Mouse (Mus musculus) lung, embryonic 15.5 days (tissue): Measurements from ENCODE around the gene Map4k5. TPM values are rescaled to one million over a fixed set of nuclear protein-coding genes. Genes with fewer than 3 reads are reported as not detected.
A peak's percentile ranks its signal among the peaks of the same experiment; 100 is the strongest.

Experiments
- ATAC-seq: fragments of 200-750 bp; cut with Nextera tagmentation; 2 replicates; pipeline ENCODE4 v1.8.0; 2017; ENCODE audit warnings: moderate number of reproducible peaks, borderline replicate concordance; ENCODE audit not compliant: low FRiP score, low TSS enrichment; ENCODE audit errors: extremely low read depth
- H3K27ac ChIP-seq: fragments of 300-500 bp; sonication (generic); 2 replicates; pipeline ENCODE4 v1.5.1; 2015; ENCODE audit warnings: moderate library complexity, mild to moderate bottlenecking, inconsistent platforms
- H3K27me3 ChIP-seq: fragments of 300-500 bp; sonication (generic); 2 replicates; pipeline ENCODE4 v1.6.1; 2015; ENCODE audit warnings: inconsistent platforms
- H3K36me3 ChIP-seq: fragments of 300-500 bp; sonication (generic); 2 replicates; pipeline ENCODE4 v1.6.1; 2015; ENCODE audit warnings: inconsistent platforms
- H3K4me1 ChIP-seq: fragments of 300-500 bp; sonication (generic); 2 replicates; pipeline ENCODE4 v1.6.1; 2015; ENCODE audit warnings: inconsistent platforms
- H3K4me2 ChIP-seq: fragments of 300-500 bp; sonication (generic); 2 replicates; pipeline ENCODE4 v1.6.1; 2015; ENCODE audit warnings: inconsistent platforms, mild to moderate bottlenecking, moderate library complexity
- H3K4me3 ChIP-seq: fragments of 300-500 bp; sonication (generic); 2 replicates; pipeline ENCODE4 v1.5.1; 2015; ENCODE audit warnings: mild to moderate bottlenecking, inconsistent platforms
- H3K9ac ChIP-seq: fragments of 300-500 bp; sonication (generic); 2 replicates; pipeline ENCODE4 v1.6.1; 2015; ENCODE audit warnings: inconsistent platforms
- H3K9me3 ChIP-seq: fragments of 300-500 bp; sonication (generic); 2 replicates; pipeline ENCODE4 v1.6.1; 2016; ENCODE audit warnings: inconsistent platforms
- WGBS: fragments of 180-500 bp; shearing (Covaris S2); methylation state at CpG from one replicate; pipeline ENCODE4 v1.1.7; 2015; 5-methylcytosine and 5-hydroxymethylcytosine counted together
- polyA plus RNA-seq: library from polyadenylated mRNA; unstranded; fragments of >200 nt; fragmentation: Nextera tagmentation; extraction: Ambion mirVana; gene quantifications from 2 replicates; pipeline ENCODE4 v1.2.1, GENCODE M21; 2015

Gene Map4k5
- polyA plus RNA-seq, 1 experiment from 2014 or later: 35.6 TPM

DNA sequence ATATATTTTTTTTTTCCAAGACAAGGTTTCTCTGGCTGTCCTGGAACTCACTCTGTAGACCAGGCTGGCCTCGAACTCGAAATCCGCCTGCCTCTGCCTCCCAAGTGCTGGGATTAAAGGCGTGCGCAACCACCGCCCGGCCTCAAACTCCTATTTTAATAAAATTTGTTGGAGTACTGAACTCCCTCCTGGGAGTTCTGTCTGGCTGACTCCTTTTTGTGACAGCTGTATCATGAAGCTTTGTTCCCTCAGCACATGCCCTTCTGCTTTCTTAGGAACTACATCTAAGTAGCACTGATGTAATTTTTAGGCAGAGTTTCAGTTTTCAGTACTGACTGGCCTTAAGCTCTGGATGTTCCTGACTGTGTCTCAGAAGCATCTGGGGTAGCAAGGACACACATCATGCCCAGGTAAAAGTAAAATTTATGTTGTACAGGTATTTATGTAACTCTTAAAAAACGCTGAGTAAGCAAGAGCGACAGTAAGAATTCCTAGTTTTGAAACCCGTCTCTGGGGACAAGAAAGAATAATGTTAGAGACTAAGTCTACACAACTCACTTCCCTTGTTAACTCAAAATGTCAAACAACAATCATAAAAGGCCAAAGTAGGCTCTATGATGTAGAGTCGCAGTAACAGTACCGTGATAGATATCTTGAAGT is 37.2 kb downstream of the Map4k5 start:
- Histone ChIP-seq H3K4me2 (no peak overlapping the region), H3K27ac (no peak overlapping the region), H3K4me3 (no peak overlapping the region), H3K27me3 (no peaks in the 10 kb centered on the region), H3K36me3 (peaks cover 22% of the 10 kb centered on the region), H3K9me3 (no peaks in the 10 kb centered on the region), H3K4me1 (no peaks in the 10 kb centered on the region), H3K9ac (no peak overlapping the region)
- ATAC-seq: no peak
- WGBS: 94% methylated on average over 12 of the region's 12 CpGs

DNA sequence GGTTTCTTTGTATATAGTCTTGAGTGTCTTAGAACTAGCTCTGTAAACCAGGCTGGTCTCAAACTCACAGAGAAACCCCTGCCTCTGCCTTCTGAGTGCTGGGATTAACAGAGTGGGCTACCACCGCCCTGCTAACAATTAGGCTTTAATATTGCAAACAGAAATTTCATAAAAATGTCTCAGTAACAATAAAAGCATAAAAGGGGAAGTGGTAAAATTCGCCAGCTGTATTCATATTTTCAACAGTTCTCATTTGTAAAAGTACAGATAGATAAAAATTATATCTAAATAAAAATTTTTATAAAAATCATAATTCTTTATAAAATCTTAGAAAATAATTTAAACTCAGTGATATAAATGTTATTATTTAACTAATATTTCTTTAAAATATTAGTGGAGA is 39.1 kb downstream of the Map4k5 start:
- no peak for ATAC-seq
- Histone ChIP-seq H3K27me3 (no peaks in the 10 kb centered on the region), H3K27ac (no peak overlapping the region), H3K4me2 (no peak overlapping the region), H3K9me3 (no peaks in the 10 kb centered on the region), H3K4me1 (no peaks in the 10 kb centered on the region), H3K4me3 (no peak overlapping the region), H3K36me3 (peaks cover 27% of the 10 kb centered on the region), H3K9ac (no peak overlapping the region)
- WGBS: 87% methylated on average over 2 of the region's 2 CpGs

GRCm38 (mm10) chr12:69853387-69853786 is 39.6 kb downstream of the Map4k5 start:
- no peak for ATAC-seq
- H3K9me3 ChIP-seq: no peaks in the 10 kb centered on the region
- H3K27ac ChIP-seq: no peak overlapping the region
- H3K36me3 ChIP-seq: peaks cover 29% of the 10 kb centered on the region
- no peaks in the 10 kb centered on the region for H3K4me1 ChIP-seq
- H3K4me2 ChIP-seq: no peak overlapping the region
- H3K27me3 ChIP-seq: no peaks in the 10 kb centered on the region
- H3K4me3 ChIP-seq: no peak overlapping the region
- no peak overlapping the region for H3K9ac ChIP-seq
- WGBS: 86% methylated on average over 11 of the region's 11 CpGs

DNA sequence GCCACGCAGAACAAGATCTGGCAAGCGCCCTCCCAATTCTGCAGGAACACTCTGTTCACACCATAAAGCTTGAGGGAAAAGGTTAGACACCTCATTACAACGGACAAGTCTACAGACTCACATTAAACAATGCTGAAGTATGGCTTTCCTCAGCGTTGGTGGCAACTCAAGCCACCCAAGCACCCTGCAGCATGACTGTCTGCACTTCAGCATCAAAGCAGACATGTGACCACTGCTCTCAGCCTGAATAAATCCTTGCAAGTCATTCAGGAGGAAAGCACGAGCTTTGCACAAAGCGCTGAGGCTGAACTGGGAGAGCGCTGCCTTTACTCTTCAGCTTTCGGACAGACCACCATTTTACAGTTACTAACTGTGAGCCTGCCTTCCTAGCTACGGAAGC is 40.7 kb downstream of the Map4k5 start:
- Histone ChIP-seq H3K27ac (no peak overlapping the region), H3K27me3 (no peaks in the 10 kb centered on the region), H3K36me3 (peaks cover 34% of the 10 kb centered on the region), H3K4me3 (no peak overlapping the region), H3K9me3 (no peaks in the 10 kb centered on the region), H3K4me1 (no peaks in the 10 kb centered on the region), H3K9ac (no peak overlapping the region), H3K4me2 (no peak overlapping the region)
- no peak for ATAC-seq
- WGBS: 80% methylated on average over 9 of the region's 9 CpGs

- no peak overlapping the region for H3K27ac ChIP-seq
- H3K9ac ChIP-seq: no peak overlapping the region
- WGBS: 78% methylated on average over 12 of the region's 12 CpGs
- no peaks in the 10 kb centered on the region for H3K27me3 ChIP-seq
- H3K36me3 ChIP-seq: peaks cover 47% of the 10 kb centered on the region
- no peak overlapping the region for H3K4me3 ChIP-seq
- H3K9me3 ChIP-seq: no peaks in the 10 kb centered on the region
- no peaks in the 10 kb centered on the region for H3K4me1 ChIP-seq
- H3K4me2 ChIP-seq: no peak overlapping the region
- ATAC-seq: no peak
Observed at GRCm38 (mm10) chr12:69848083-69848878, 44.7 kb downstream of the Map4k5 start.

DNA sequence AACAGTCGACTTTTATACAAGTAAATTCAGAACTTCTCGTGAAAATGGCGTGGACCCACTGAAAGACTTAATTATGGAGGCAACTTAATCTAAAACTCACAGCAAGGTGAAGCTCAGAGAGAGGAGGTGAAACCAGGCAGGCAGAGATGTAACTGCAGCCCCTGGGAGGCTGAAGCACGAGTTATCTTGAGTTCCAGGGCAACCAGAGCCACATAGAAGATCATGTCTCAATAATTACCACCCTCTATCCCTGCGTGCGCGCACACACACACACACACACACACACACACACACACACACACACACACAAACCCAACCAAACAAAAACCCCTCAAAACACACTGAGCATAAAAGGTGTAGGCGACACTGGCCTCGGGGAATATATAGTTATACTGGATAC is 46.5 kb downstream of the Map4k5 start:
- 85% methylated on average over 9 of the region's 9 CpGs for WGBS
- Histone ChIP-seq H3K27ac (no peak overlapping the region), H3K9ac (no peak overlapping the region), H3K9me3 (no peaks in the 10 kb centered on the region), H3K4me2 (no peak overlapping the region), H3K27me3 (no peaks in the 10 kb centered on the region), H3K4me1 (no peaks in the 10 kb centered on the region), H3K36me3 (peaks cover 46% of the 10 kb centered on the region), H3K4me3 (no peak overlapping the region)
- no peak for ATAC-seq

DNA sequence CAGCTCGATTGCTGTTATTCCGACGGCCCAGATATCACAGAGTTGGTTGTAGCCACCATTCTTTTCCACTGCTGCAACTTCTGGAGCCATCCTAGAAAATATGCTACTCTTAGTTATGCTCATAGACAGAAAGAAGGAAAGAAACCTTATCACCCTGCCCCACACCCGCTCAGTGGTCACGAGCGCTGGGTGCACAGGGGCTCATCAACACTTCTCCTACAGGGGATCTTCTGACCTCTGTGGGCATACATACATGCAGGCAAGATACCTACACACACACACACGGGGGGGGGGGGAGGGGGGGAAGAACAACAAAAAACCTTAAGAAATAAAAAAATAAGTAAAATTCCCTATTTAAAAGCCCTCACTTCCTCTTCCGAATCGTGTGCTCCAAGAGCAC is 47.3 kb downstream of the Map4k5 start:
- no peak for ATAC-seq
- no peak overlapping the region for H3K4me2 ChIP-seq
- H3K9me3 ChIP-seq: no peaks in the 10 kb centered on the region
- H3K27me3 ChIP-seq: no peaks in the 10 kb centered on the region
- no peaks in the 10 kb centered on the region for H3K4me1 ChIP-seq
- H3K27ac ChIP-seq: no peak overlapping the region
- H3K4me3 ChIP-seq: no peak overlapping the region
- no peak overlapping the region for H3K9ac ChIP-seq
- H3K36me3 ChIP-seq: peaks cover 45% of the 10 kb centered on the region
- 87% methylated on average over 9 of the region's 9 CpGs for WGBS

DNA sequence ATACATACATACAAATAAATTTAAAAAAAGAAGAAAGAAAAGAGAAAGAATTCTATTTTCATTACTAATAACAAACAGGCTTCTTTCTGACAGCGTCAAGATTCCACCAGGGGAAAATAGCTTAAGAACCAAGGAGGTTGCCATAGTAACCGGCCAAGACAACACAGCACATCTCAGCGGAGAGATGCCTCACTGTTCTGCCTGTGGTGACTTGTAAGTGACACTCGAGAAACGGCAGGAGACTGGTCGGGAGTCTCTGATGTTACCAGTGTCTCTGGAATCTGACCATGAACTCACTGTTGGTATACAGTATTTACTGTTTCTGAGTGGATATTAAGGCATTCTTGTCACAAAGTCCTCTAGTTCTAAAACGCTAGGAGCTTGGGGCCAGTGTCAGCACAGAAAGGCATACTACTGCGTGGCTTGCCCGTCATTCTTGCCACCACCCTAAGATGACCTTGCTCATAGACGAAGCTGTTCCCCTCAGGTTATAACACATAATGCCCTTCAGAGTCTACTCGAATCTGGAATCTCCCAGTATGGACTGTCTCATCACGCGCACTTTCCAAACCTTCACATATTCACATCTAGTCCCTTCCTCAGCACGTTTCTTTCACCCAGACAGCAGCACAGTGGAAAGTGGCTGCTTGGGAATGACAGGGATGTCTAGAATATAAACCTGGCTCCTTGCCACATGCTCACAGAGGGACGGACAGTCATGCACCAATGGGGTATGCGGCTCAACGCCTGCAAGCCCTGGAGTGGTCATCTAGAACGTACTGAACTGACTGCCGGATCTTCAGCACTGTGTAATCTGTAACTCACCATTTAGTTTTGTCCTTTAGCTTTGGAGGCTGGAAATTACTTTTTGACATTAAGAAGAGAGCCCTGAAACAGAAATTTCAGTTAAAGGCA is 49.2 kb downstream of the Map4k5 start:
- H3K4me1 ChIP-seq: no peaks in the 10 kb centered on the region
- no peak overlapping the region for H3K27ac ChIP-seq
- no peak overlapping the region for H3K4me3 ChIP-seq
- H3K9ac ChIP-seq: no peak overlapping the region
- WGBS: 63% methylated on average over 19 of the region's 19 CpGs
- H3K9me3 ChIP-seq: no peaks in the 10 kb centered on the region
- H3K36me3 ChIP-seq: peaks cover 42% of the 10 kb centered on the region
- ATAC-seq: peak; percentile 42; the same call in 1 of the 2 replicates
- no peaks in the 10 kb centered on the region for H3K27me3 ChIP-seq
- no peak overlapping the region for H3K4me2 ChIP-seq

DNA sequence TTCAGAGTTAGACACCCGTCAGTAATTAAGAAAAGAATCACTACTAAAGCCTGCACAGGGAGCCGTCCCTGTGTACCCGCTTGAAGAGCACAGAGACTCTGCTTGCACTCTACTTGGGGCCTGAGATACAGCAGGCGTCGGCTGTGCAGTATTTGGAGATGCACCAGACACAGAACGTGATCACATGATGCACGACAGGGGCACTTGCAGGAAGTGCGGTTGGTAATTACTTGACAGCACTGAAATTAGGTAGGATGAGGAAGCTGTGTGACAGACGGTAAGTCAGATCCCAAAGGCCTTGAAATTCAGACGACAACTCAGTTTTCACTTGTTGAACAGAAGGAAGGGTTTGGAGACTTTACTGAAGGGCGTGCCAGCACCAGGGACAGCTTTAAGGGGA is 54.6 kb downstream of the Map4k5 start:
- H3K4me1 ChIP-seq: no peaks in the 10 kb centered on the region
- H3K4me2 ChIP-seq: no peak overlapping the region
- no peaks in the 10 kb centered on the region for H3K27me3 ChIP-seq
- peaks cover 39% of the 10 kb centered on the region for H3K36me3 ChIP-seq
- H3K4me3 ChIP-seq: no peak overlapping the region
- no peaks in the 10 kb centered on the region for H3K9me3 ChIP-seq
- H3K27ac ChIP-seq: no peak overlapping the region
- ATAC-seq: no peak
- no peak overlapping the region for H3K9ac ChIP-seq
- WGBS: 69% methylated on average over 11 of the region's 11 CpGs

GRCm38 (mm10) chr12:69833982-69834604 is 58.9 kb downstream of the Map4k5 start:
- no peaks in the 10 kb centered on the region for H3K27me3 ChIP-seq
- H3K4me3 ChIP-seq: no peak overlapping the region
- no peaks in the 10 kb centered on the region for H3K4me1 ChIP-seq
- 84% methylated on average over 12 of the region's 12 CpGs for WGBS
- H3K9ac ChIP-seq: no peak overlapping the region
- no peaks in the 10 kb centered on the region for H3K9me3 ChIP-seq
- ATAC-seq: no peak
- H3K27ac ChIP-seq: no peak overlapping the region
- H3K4me2 ChIP-seq: no peak overlapping the region
- peaks cover 49% of the 10 kb centered on the region for H3K36me3 ChIP-seq

DNA sequence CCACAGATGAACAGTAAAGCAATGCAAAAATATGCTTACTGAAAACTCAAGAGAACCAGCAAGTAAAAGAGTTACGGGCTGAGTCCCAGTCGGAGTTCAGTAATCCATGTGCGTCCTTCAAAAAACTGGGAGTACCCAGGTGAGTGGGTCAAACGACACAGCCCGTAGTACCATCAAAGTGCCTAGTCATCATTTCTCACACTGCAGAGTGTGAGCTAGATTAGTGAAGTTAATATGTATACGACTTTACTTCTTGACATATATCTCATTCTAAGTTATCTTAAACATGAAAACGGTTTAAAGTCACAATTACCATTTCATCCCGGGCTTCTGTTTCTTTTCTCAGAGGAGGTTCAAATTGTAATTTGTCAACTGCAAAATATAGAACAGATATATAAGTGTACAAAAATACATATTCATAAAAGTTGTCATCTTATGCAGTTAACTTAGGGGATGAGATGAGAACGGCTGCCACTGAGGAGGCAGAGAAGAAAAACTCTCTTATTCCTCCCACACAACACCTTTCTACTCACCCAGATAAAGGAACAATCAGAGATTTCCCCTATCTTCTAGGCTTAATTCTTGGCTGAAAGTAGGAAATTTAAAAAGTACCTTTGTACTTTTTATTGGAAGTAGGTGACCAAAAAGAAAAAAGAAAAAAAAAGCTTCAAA is 61.6 kb downstream of the Map4k5 start:
- no peak overlapping the region for H3K9ac ChIP-seq
- no peak overlapping the region for H3K4me3 ChIP-seq
- no peaks in the 10 kb centered on the region for H3K4me1 ChIP-seq
- H3K9me3 ChIP-seq: no peaks in the 10 kb centered on the region
- H3K4me2 ChIP-seq: no peak overlapping the region
- ATAC-seq: no peak
- H3K36me3 ChIP-seq: peaks cover 67% of the 10 kb centered on the region
- 90% methylated on average over 9 of the region's 9 CpGs for WGBS
- no peaks in the 10 kb centered on the region for H3K27me3 ChIP-seq
- H3K27ac ChIP-seq: no peak overlapping the region
